In genomic region chr16:35764941-35765340, GRCm38 (mm10) we compare ENCODE assay signal across 20 mouse cellular contexts. TPM values are rescaled to one million over a fixed set of nuclear protein-coding genes. Genes with fewer than 3 reads are reported as not detected.
DNase-seq lines count a peak whose midpoint lies in the region; ATAC-seq and TF ChIP-seq lines count a peak whose summit lies in the region.
"Had no signal": no experiment of that assay in that cellular context is flagged by ENCODE, and none has a peak within 500 bp of the region (broad histone marks: within the 10 kb centered on the region; RNA-seq: fewer than 3 reads in every experiment).

No protein-coding gene starts in this region.

- no peaks in the 10 kb centered on the region for H3K36me3 ChIP-seq in kidney, embryonic 14.5 days (ENCODE audit: control insufficient read depth, insufficient read depth, low read length)
- H3K36me3 ChIP-seq in liver, embryonic 14.5 days (replicated peaks; ENCODE audit: control insufficient read depth, insufficient read depth, low read depth): no peaks in the 10 kb centered on the region
- no peaks in the 10 kb centered on the region for H3K36me3 ChIP-seq in splenic B cell, adult 2 months (ENCODE audit: control insufficient read depth, insufficient read depth, low read length, poor library complexity, severe bottlenecking)
- H3K36me3 ChIP-seq: embryonic facial prominence, embryonic 12.5 days; forebrain, embryonic 15.5 days; limb, embryonic 10.5 days had no signal

- TF ChIP-seq EP300 in liver, embryonic 14.5 days (IDR thresholded peaks at IDR 0.05; ENCODE audit: low read depth): no peak

- no peak overlapping the region for H3K27ac ChIP-seq in kidney, embryonic 14.5 days (ENCODE audit: low read depth, low read length)
- H3K27ac ChIP-seq in bone marrow, adult 2 months (ENCODE audit: control insufficient read depth, insufficient read depth, low read depth, low read length, poor library complexity): peak overlapping the region; percentile 21; the same call in 1 of the 2 replicates
- peak overlapping the region; percentile 61 for H3K27ac ChIP-seq in liver, embryonic 14.5 days
- H3K27ac ChIP-seq: embryonic facial prominence, embryonic 12.5 days; forebrain, embryonic 15.5 days; left cerebral cortex, adult 2 months; limb, embryonic 10.5 days had no signal

- WGBS in kidney, embryonic 14.5 days: 80% methylated on average over 1 of the region's 1 CpGs
- 3% methylated on average over 1 of the region's 1 CpGs for WGBS in bone marrow, adult 2 months
- WGBS in liver, embryonic 14.5 days (ENCODE audit: insufficient replicate concordance): 41% methylated on average over 1 of the region's 1 CpGs

- no peak overlapping the region for H3K9ac ChIP-seq in kidney, embryonic 14.5 days (ENCODE audit: low read depth, low read length)
- H3K9ac ChIP-seq in liver, embryonic 14.5 days (replicated peaks): peak overlapping the region; percentile 3; the same call in 1 of the 2 replicates
- H3K9ac ChIP-seq: embryonic facial prominence, embryonic 12.5 days; forebrain, embryonic 15.5 days had no signal

- peak; percentile 17 to 18 for DNase-seq in kidney, postnatal 36 days
- DNase-seq in liver, embryonic 14.5 days (ENCODE audit: low read depth in 3 of 3, low spot score in 3 of 3): peak in 1 of 3 experiments; percentile 41
- peak; percentile 31 for DNase-seq in splenic B cell, adult 2 months (ENCODE audit: low read depth, low spot score)
- no peak for DNase-seq in left cerebral cortex, adult 8-10 months (ENCODE audit: low spot score in 2 of 2)
- DNase-seq in urinary bladder, postnatal 25 days (ENCODE audit: low spot score): no peak
- DNase-seq: adrenal gland, postnatal 14 days; cerebellum, adult 9-10 months; gastrocnemius, postnatal 36 days; kidney, postnatal 4 days; layer of hippocampus, adult 9-11 months; lung, adult 18-20 months; lung, postnatal 14 days; right cerebral cortex, postnatal 14 days had no signal

- no peaks in the 10 kb centered on the region for H3K27me3 ChIP-seq in kidney, embryonic 14.5 days (ENCODE audit: control insufficient read depth, insufficient read depth, low read length)
- no peaks in the 10 kb centered on the region for H3K27me3 ChIP-seq in liver, embryonic 14.5 days (ENCODE audit: control insufficient read depth, insufficient read depth, low read length)
- H3K27me3 ChIP-seq in splenic B cell, adult 2 months (ENCODE audit: control insufficient read depth, insufficient read depth, low read length, poor library complexity, severe bottlenecking): no peaks in the 10 kb centered on the region
- H3K27me3 ChIP-seq: embryonic facial prominence, embryonic 12.5 days; forebrain, embryonic 15.5 days had no signal

- H3K4me2 ChIP-seq in kidney, embryonic 14.5 days (replicated peaks; ENCODE audit: low read depth, low read length): no peak overlapping the region
- H3K4me2 ChIP-seq in liver, embryonic 14.5 days (ENCODE audit: low read depth): peak overlapping the region; percentile 70
- H3K4me2 ChIP-seq: embryonic facial prominence, embryonic 12.5 days; forebrain, embryonic 15.5 days had no signal

- TF ChIP-seq POLR2A in bone marrow, adult 2 months (IDR thresholded peaks at IDR 0.05; ENCODE audit: borderline replicate concordance, control insufficient read depth, low read depth, low read length): no peak

- no peak for TF ChIP-seq CTCF in bone marrow, adult 2 months (IDR thresholded peaks at IDR 0.05; ENCODE audit: control insufficient read depth, insufficient read depth, low read length)
- TF ChIP-seq CTCF in liver, embryonic 14.5 days (IDR thresholded peaks at IDR 0.05; ENCODE audit: low read depth): peak; percentile 36

- no peak for ATAC-seq in kidney, embryonic 14.5 days (ENCODE audit: low FRiP score, low TSS enrichment)
- no peak for ATAC-seq in liver, embryonic 14.5 days (ENCODE audit: insufficient read depth)
- ATAC-seq: forebrain, embryonic 15.5 days; midbrain, embryonic 16.5 days had no signal

- H3K4me1 ChIP-seq in kidney, embryonic 14.5 days (ENCODE audit: control insufficient read depth, insufficient read depth, low read length): peaks cover 5% of the 10 kb centered on the region; the same call in 1 of the 2 replicates
- H3K4me1 ChIP-seq in bone marrow, adult 2 months (ENCODE audit: control insufficient read depth, insufficient read depth, low read length): peaks cover 5% of the 10 kb centered on the region
- peaks cover 27 to 40% of the 10 kb centered on the region in 2 experiments for H3K4me1 ChIP-seq in liver, embryonic 14.5 days (replicated peaks; ENCODE audit: control insufficient read depth in 2 of 2, insufficient read depth in 2 of 2, low read length in 1 of 2)

- H3K9me3 ChIP-seq in kidney, embryonic 14.5 days (ENCODE audit: control insufficient read depth, low read length): no peaks in the 10 kb centered on the region
- H3K9me3 ChIP-seq in liver, embryonic 14.5 days (ENCODE audit: control insufficient read depth, low read length): no peaks in the 10 kb centered on the region
- H3K9me3 ChIP-seq: embryonic facial prominence, embryonic 12.5 days; forebrain, embryonic 15.5 days; limb, embryonic 10.5 days had no signal

- no peak overlapping the region for H3K4me3 ChIP-seq in kidney, embryonic 14.5 days (ENCODE audit: low read length)
- H3K4me3 ChIP-seq in bone marrow, adult 2 months (replicated peaks; ENCODE audit: control insufficient read depth, low read depth, low read length): no peak overlapping the region
- no peak overlapping the region for H3K4me3 ChIP-seq in liver, embryonic 14.5 days (ENCODE audit: insufficient read depth in 1 of 2, low read depth in 2 of 2, low read length in 2 of 2)
- H3K4me3 ChIP-seq: embryonic facial prominence, embryonic 12.5 days; forebrain, embryonic 15.5 days; left cerebral cortex, adult 2 months; limb, embryonic 10.5 days had no signal

RNA-seq across cellular contexts. Expression of gene Dirc2, which starts 4.2 kb away (rescaled TPM):
- 14.3 and 17.9 TPM in 2 replicates for polyA plus RNA-seq in kidney, embryonic 14.5 days (2014; fragmentation: Nextera tagmentation; extraction: Ambion mirVana)
- polyA plus RNA-seq in bone marrow, adult 2 months (2011; ENCODE audit: insufficient read depth, insufficient read length, low replicate concordance, missing spikeins): 6.5 and 14.0 TPM in 2 replicates
- polyA plus RNA-seq in liver, embryonic 14.5 days (2012; rRNA removed): 3.9 and 4.9 TPM in 2 replicates
- polyA plus RNA-seq in liver, embryonic 14.5 days (2014; fragmentation: Nextera tagmentation; extraction: Ambion mirVana): 5.8 and 5.9 TPM in 2 replicates
- 10 to 100 TPM; 65.2 to 71.3 (median 70.6) TPM for total RNA-seq in left cerebral cortex, adult 8-10 months (2022)

RNA-seq across cellular contexts. Expression of gene Hspbap1, which starts 5.2 kb away (rescaled TPM):
- polyA plus RNA-seq in kidney, embryonic 14.5 days (2014; fragmentation: Nextera tagmentation; extraction: Ambion mirVana): 12.6 and 18.5 TPM in 2 replicates
- polyA plus RNA-seq in bone marrow, adult 2 months (2011; ENCODE audit: insufficient read depth, insufficient read length, low replicate concordance, missing spikeins): 15.1 and 20.2 TPM in 2 replicates
- 10.1 and 12.8 TPM in 2 replicates for polyA plus RNA-seq in liver, embryonic 14.5 days (2012; rRNA removed)
- polyA plus RNA-seq in liver, embryonic 14.5 days (2014; fragmentation: Nextera tagmentation; extraction: Ambion mirVana): 15.3 and 17.0 TPM in 2 replicates
- total RNA-seq in left cerebral cortex, adult 8-10 months (2022): 1 to 10 TPM; 6.4 to 7.5 (median 6.9) TPM

Comparison
In these comparisons a context has a peak if more than half of its experiments do, and no peak if none do; other contexts are left out.
1. DNase-seq: peak in kidney, postnatal 36 days (2 of 2) and splenic B cell, adult 2 months (single experiment); none in left cerebral cortex, adult 8-10 months (0 of 2) and urinary bladder, postnatal 25 days (single experiment).